Mouse (Mus musculus): ENCODE measurements at regions not wholly inside any gene's neighbourhood (a gene's known extent, or its start where the extent isn't known, plus 50 kb on each side); places are given as distances from the start of the nearest gene placed in this dataset.
A peak's percentile ranks its signal among the peaks of the same experiment; 100 is the strongest.

- Histone ChIP-seq H3K4me3 (ENCODE audit: low read length) (no peak overlapping the region), H3K27ac (no peak overlapping the region), H3K4me1 (ENCODE audit: insufficient read depth, low read length) (no peaks in the 10 kb centered on the region), H3K4me2 (ENCODE audit: low read depth, low read length) (no peak overlapping the region), H3K27me3 (ENCODE audit: insufficient read depth, low read length) (no peaks in the 10 kb centered on the region), H3K9me3 (ENCODE audit: low read length) (no peaks in the 10 kb centered on the region), H3K36me3 (ENCODE audit: insufficient read depth, low read length) (no peaks in the 10 kb centered on the region), H3K9ac (replicated peaks; ENCODE audit: low read length) (no peak overlapping the region)
- ATAC-seq: no peak
- WGBS: 57% methylated on average over 4 of the region's 4 CpGs
- no peak for TF ChIP-seq CTCF (IDR thresholded peaks at IDR 0.05; ENCODE audit: low read depth)
- DNase-seq (ENCODE audit: low spot score): peak; percentile 2
These were observed 290.2 kb upstream of the Arhgef26 start for GRCm38 (mm10) chr3:62047704-62048506.

- Histone ChIP-seq H3K27me3 (ENCODE audit: insufficient read depth, low read length) (no peaks in the 10 kb centered on the region), H3K36me3 (ENCODE audit: insufficient read depth, low read length) (no peaks in the 10 kb centered on the region), H3K4me2 (ENCODE audit: low read depth, low read length) (no peak overlapping the region), H3K4me3 (ENCODE audit: low read length) (no peak overlapping the region), H3K9ac (replicated peaks; ENCODE audit: low read length) (no peak overlapping the region), H3K27ac (no peak overlapping the region), H3K4me1 (ENCODE audit: insufficient read depth, low read length) (no peaks in the 10 kb centered on the region), H3K9me3 (ENCODE audit: low read length) (no peaks in the 10 kb centered on the region)
- no peak for TF ChIP-seq CTCF (IDR thresholded peaks at IDR 0.05; ENCODE audit: low read depth)
- ATAC-seq: 0 out of 2 replicates have a peak, but pooled peaks have one; percentile 29
- 65% methylated on average over 1 of the region's 1 CpGs for WGBS
- no peak for DNase-seq (ENCODE audit: low spot score)
These were observed 283.9 kb upstream of the Arhgef26 start for GRCm38 (mm10) chr3:62054237-62054636.

- no peak overlapping the region for H3K4me3 ChIP-seq (ENCODE audit: low read length)
- 61% methylated on average over 2 of the region's 2 CpGs for WGBS
- no peaks in the 10 kb centered on the region for H3K36me3 ChIP-seq (ENCODE audit: insufficient read depth, low read length)
- no peak overlapping the region for H3K4me2 ChIP-seq (ENCODE audit: low read depth, low read length)
- H3K9me3 ChIP-seq (ENCODE audit: low read length): no peaks in the 10 kb centered on the region
- no peaks in the 10 kb centered on the region for H3K27me3 ChIP-seq (ENCODE audit: insufficient read depth, low read length)
- no peak for ATAC-seq
- H3K9ac ChIP-seq (replicated peaks; ENCODE audit: low read length): no peak overlapping the region
- no peaks in the 10 kb centered on the region for H3K4me1 ChIP-seq (ENCODE audit: insufficient read depth, low read length)
- H3K27ac ChIP-seq: no peak overlapping the region
- no peak for DNase-seq (ENCODE audit: low spot score)
- TF ChIP-seq CTCF (IDR thresholded peaks at IDR 0.05; ENCODE audit: low read depth): no peak
These were observed 259.6 kb upstream of the Arhgef26 start for GRCm38 (mm10) chr3:62078511-62078910.

GRCm38 (mm10) chr3:62085544-62085943, 252.6 kb upstream of the Arhgef26 start:
- H3K27ac ChIP-seq: no peak overlapping the region
- ATAC-seq (no peak), DNase-seq (ENCODE audit: low spot score) (no peak)
- H3K9ac ChIP-seq (replicated peaks; ENCODE audit: low read length): no peak overlapping the region
- no peaks in the 10 kb centered on the region for H3K27me3 ChIP-seq (ENCODE audit: insufficient read depth, low read length)
- H3K4me3 ChIP-seq (ENCODE audit: low read length): no peak overlapping the region
- TF ChIP-seq CTCF (IDR thresholded peaks at IDR 0.05; ENCODE audit: low read depth): no peak
- no peaks in the 10 kb centered on the region for H3K9me3 ChIP-seq (ENCODE audit: low read length)
- no peak overlapping the region for H3K4me2 ChIP-seq (ENCODE audit: low read depth, low read length)
- no peaks in the 10 kb centered on the region for H3K36me3 ChIP-seq (ENCODE audit: insufficient read depth, low read length)
- no peaks in the 10 kb centered on the region for H3K4me1 ChIP-seq (ENCODE audit: insufficient read depth, low read length)

GRCm38 (mm10) chr3:62087215-62087614, 250.9 kb upstream of the Arhgef26 start:
- 84% methylated on average over 1 of the region's 1 CpGs for WGBS

GRCm38 (mm10) chr3:62103101-62103500, 235.0 kb upstream of the Arhgef26 start:
- no peaks in the 10 kb centered on the region for H3K4me1 ChIP-seq (ENCODE audit: insufficient read depth, low read length)
- no peak overlapping the region for H3K27ac ChIP-seq
- ATAC-seq (no peak), DNase-seq (ENCODE audit: low spot score) (no peak)
- H3K36me3 ChIP-seq (ENCODE audit: insufficient read depth, low read length): no peaks in the 10 kb centered on the region
- TF ChIP-seq CTCF (IDR thresholded peaks at IDR 0.05; ENCODE audit: low read depth): no peak
- H3K27me3 ChIP-seq (ENCODE audit: insufficient read depth, low read length): no peaks in the 10 kb centered on the region
- H3K9ac ChIP-seq (replicated peaks; ENCODE audit: low read length): no peak overlapping the region
- H3K9me3 ChIP-seq (ENCODE audit: low read length): no peaks in the 10 kb centered on the region
- H3K4me2 ChIP-seq (ENCODE audit: low read depth, low read length): no peak overlapping the region
- no peak overlapping the region for H3K4me3 ChIP-seq (ENCODE audit: low read length)
- WGBS: 73% methylated on average over 5 of the region's 5 CpGs

More at GRCm38 (mm10) chr3:62087215-62087614, 250.9 kb upstream of the Arhgef26 start:
- Histone ChIP-seq H3K4me1 (ENCODE audit: insufficient read depth, low read length) (no peaks in the 10 kb centered on the region), H3K9me3 (ENCODE audit: low read length) (no peaks in the 10 kb centered on the region), H3K27me3 (ENCODE audit: insufficient read depth, low read length) (no peaks in the 10 kb centered on the region), H3K4me3 (ENCODE audit: low read length) (no peak overlapping the region), H3K36me3 (ENCODE audit: insufficient read depth, low read length) (no peaks in the 10 kb centered on the region), H3K9ac (replicated peaks; ENCODE audit: low read length) (no peak overlapping the region), H3K27ac (no peak overlapping the region), H3K4me2 (ENCODE audit: low read depth, low read length) (no peak overlapping the region)
- DNase-seq (ENCODE audit: low spot score) (no peak), ATAC-seq (no peak)
- no peak for TF ChIP-seq CTCF (IDR thresholded peaks at IDR 0.05; ENCODE audit: low read depth)

GRCm38 (mm10) chr3:62103872-62104271, 234.3 kb upstream of the Arhgef26 start:
- Histone ChIP-seq H3K36me3 (ENCODE audit: insufficient read depth, low read length) (no peaks in the 10 kb centered on the region), H3K4me1 (ENCODE audit: insufficient read depth, low read length) (no peaks in the 10 kb centered on the region), H3K4me3 (ENCODE audit: low read length) (no peak overlapping the region), H3K9me3 (ENCODE audit: low read length) (no peaks in the 10 kb centered on the region), H3K9ac (replicated peaks; ENCODE audit: low read length) (no peak overlapping the region), H3K4me2 (ENCODE audit: low read depth, low read length) (no peak overlapping the region), H3K27ac (no peak overlapping the region), H3K27me3 (ENCODE audit: insufficient read depth, low read length) (no peaks in the 10 kb centered on the region)
- TF ChIP-seq CTCF (IDR thresholded peaks at IDR 0.05; ENCODE audit: low read depth): no peak
- DNase-seq (ENCODE audit: low spot score) (no peak), ATAC-seq (no peak)

All from hindbrain, postnatal 0 days (tissue).